Mouse (Mus musculus) myocyte (in vitro differentiated cells): ENCODE data around the gene Tle3. TPM values are rescaled to one million over a fixed set of nuclear protein-coding genes. Genes with fewer than 3 reads are reported as not detected.
A peak's percentile ranks its signal among the peaks of the same experiment; 100 is the strongest.

Experiments used
- H3K27me3 ChIP-seq: one replicate; pipeline ENCODE4 v1.6.1; 2011; ENCODE audit not compliant: control insufficient read depth, insufficient read depth, insufficient read length
- H3K36me3 ChIP-seq: one replicate; pipeline ENCODE4 v1.6.1; 2011; ENCODE audit not compliant: control insufficient read depth, insufficient read depth
- H3K4me2 ChIP-seq: one replicate; pipeline ENCODE4 v1.6.1; 2011; ENCODE audit warnings: low read depth, control low read depth
- H3K4me3 ChIP-seq: one replicate; pipeline ENCODE4 v1.5.1; 2011; ENCODE audit warnings: mild to moderate bottlenecking, control low read depth, moderate library complexity
- H3K79me2 ChIP-seq: one replicate; pipeline ENCODE4 v1.6.1; 2011; ENCODE audit not compliant: control insufficient read depth, insufficient read depth
- H3ac ChIP-seq: one replicate; pipeline ENCODE4 v1.6.1; 2011; ENCODE audit not compliant: control insufficient read depth, insufficient read length
- CEBPB ChIP-seq: IDR thresholded peaks from 2 replicates; pipeline ENCODE4 v1.6.1; 2011; ENCODE audit warnings: mild to moderate bottlenecking, moderate library complexity; ENCODE audit not compliant: poor library complexity, insufficient read depth, severe bottlenecking
- E2F4 ChIP-seq: IDR thresholded peaks from one replicate; pipeline ENCODE4 v1.6.1; 2011; ENCODE audit warnings: mild to moderate bottlenecking, control low read depth, moderate library complexity; ENCODE audit not compliant: insufficient read depth
- MAX ChIP-seq: IDR thresholded peaks from one replicate; pipeline ENCODE4 v1.6.1; 2011; ENCODE audit warnings: low read depth, mild to moderate bottlenecking, control low read depth
- MYOD1 ChIP-seq, 3 experiments: IDR thresholded peaks; one replicate each; pipeline ENCODE4 v1.6.1; 2011; ENCODE audit warnings: control low read depth in 2 of 3, low read depth in 2 of 3, mild to moderate bottlenecking in 2 of 3, moderate library complexity in 1 of 3; ENCODE audit not compliant: insufficient read length in 2 of 3, control insufficient read depth in 1 of 3
- MYOG ChIP-seq, 3 experiments: IDR thresholded peaks; one replicate each; pipeline ENCODE4 v1.6.1; 2011; ENCODE audit warnings: control low read depth in 2 of 3, low read depth in 2 of 3, mild to moderate bottlenecking in 2 of 3; ENCODE audit not compliant: insufficient read length in 2 of 3, control insufficient read depth in 1 of 3, insufficient read depth in 1 of 3
- POLR2A ChIP-seq: IDR thresholded peaks from one replicate; pipeline ENCODE4 v1.6.1; 2011; ENCODE audit warnings: low read depth, mild to moderate bottlenecking, control low read depth, moderate library complexity; ENCODE audit not compliant: insufficient read length
- POLR2AphosphoS2 ChIP-seq: IDR thresholded peaks from one replicate; pipeline ENCODE4 v1.6.1; 2011; ENCODE audit warnings: low read depth, control low read depth; ENCODE audit not compliant: insufficient read length
- REST ChIP-seq: IDR thresholded peaks from one replicate; pipeline ENCODE4 v1.6.1; 2011; ENCODE audit warnings: mild to moderate bottlenecking, control low read depth, moderate library complexity; ENCODE audit not compliant: insufficient read depth, insufficient read length
- SRF ChIP-seq: IDR thresholded peaks from one replicate; pipeline ENCODE4 v1.6.1; 2011; ENCODE audit warnings: low read depth; ENCODE audit not compliant: control insufficient read depth, insufficient read length
- TCF12 ChIP-seq: IDR thresholded peaks from one replicate; pipeline ENCODE4 v1.6.1; 2011; ENCODE audit warnings: mild to moderate bottlenecking, control low read depth; ENCODE audit not compliant: poor library complexity, insufficient read depth, severe bottlenecking
- TCF3 ChIP-seq: IDR thresholded peaks from one replicate; pipeline ENCODE4 v1.6.1; 2011; ENCODE audit warnings: low read depth, control low read depth; ENCODE audit not compliant: insufficient read length
- USF1 ChIP-seq: IDR thresholded peaks from one replicate; pipeline ENCODE4 v1.6.1; 2011; ENCODE audit warnings: low read depth, mild to moderate bottlenecking, control low read depth, moderate library complexity
- polyA plus RNA-seq: library from polyadenylated mRNA; unstranded; fragments of >200 nt; fragmentation: generic; extraction: Trizol; gene quantifications from one replicate; pipeline ENCODE4 v1.2.1, GENCODE M21; 2012; ENCODE audit warnings: missing spikeins

Tle3 gene
- 62.1 TPM for polyA plus RNA-seq

DNA sequence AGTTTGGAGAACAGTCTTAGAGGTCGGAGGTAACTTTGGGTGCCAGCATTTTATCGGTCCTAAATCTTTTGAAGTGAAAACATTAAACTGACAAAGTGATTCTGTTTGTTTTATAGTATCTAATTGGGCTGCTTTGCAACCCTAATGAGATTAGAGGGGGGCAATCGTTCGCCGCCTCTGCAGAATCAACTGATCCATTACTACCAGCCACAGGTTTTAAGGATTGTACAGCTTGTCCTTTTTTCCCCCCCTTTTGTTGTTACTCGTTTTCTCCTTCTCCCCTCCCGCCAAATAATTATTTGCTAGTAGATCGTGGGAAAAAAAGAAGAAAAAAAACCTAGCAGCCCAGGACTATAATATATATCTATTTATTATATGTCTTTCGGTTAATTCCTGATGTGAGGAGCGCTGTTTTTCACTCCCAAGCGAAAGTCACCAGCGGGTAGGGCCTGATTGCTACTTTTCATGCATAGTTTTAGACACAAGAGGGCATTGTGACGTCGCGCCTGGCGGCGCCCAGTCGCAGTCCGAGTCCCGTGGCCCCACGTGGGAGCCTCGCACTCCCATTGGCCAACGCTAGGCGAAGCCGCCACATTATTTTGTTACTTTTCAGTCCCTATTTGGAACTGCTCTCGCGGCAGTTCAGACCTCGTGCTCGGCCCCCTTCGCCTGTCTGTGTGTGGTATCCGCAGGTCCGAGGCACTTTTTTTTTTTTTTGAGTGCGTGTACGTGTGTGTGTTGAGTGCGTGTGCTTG, at the start of gene Tle3:
Gene Tle3, plus strand, starts transcription at position 612 of the 755 bp plus-strand sequence.
- peaks cover 45% of the 10 kb centered on the region for H3K79me2 ChIP-seq
- peaks cover 4% of the 10 kb centered on the region for H3K36me3 ChIP-seq
- peak within 1 kb of the TSS; percentile 99 for H3K4me2 ChIP-seq
- H3K27me3 ChIP-seq = no peaks in the 10 kb centered on the region
- TF ChIP-seq REST = no peak
- TF ChIP-seq MYOG (IDR thresholded peaks at IDR 0.05; ENCODE audit: control insufficient read depth in 1 of 3, insufficient read depth in 1 of 3, insufficient read length in 2 of 3, low read depth in 2 of 3) = no peak
- peak; percentile 73 for TF ChIP-seq TCF3
- no peak for TF ChIP-seq E2F4
- TF ChIP-seq POLR2A = peak; percentile 60
- TF ChIP-seq MYOD1 (IDR thresholded peaks at IDR 0.05; ENCODE audit: control insufficient read depth in 1 of 3, insufficient read length in 2 of 3, low read depth in 2 of 3) = no peak
- TF ChIP-seq USF1 = peak; percentile 43
- no peak for TF ChIP-seq CEBPB
- TF ChIP-seq TCF12 = no peak
- peak; percentile 31 for TF ChIP-seq MAX
- peak; percentile 34 for TF ChIP-seq POLR2AphosphoS2
- peak; percentile 88 for TF ChIP-seq SRF
- peak within 1 kb of the TSS; percentile 86 for H3ac ChIP-seq
- peak within 1 kb of the TSS; percentile 94 for H3K4me3 ChIP-seq

GRCm38 (mm10) chr9:61323221-61323620, 48.9 kb upstream of the Tle3 start:
- H3K27me3 ChIP-seq = no peaks in the 10 kb centered on the region
- no peak overlapping the region for H3K4me3 ChIP-seq
- TF ChIP-seq MYOD1 (IDR thresholded peaks at IDR 0.05; ENCODE audit: control insufficient read depth in 1 of 3, insufficient read length in 2 of 3, low read depth in 2 of 3) (no peak), USF1 (no peak), MAX (no peak), SRF (no peak), E2F4 (no peak)
- H3K79me2 ChIP-seq = no peaks in the 10 kb centered on the region
- H3ac ChIP-seq = no peak overlapping the region
- H3K36me3 ChIP-seq = no peaks in the 10 kb centered on the region
- no peak overlapping the region for H3K4me2 ChIP-seq

GRCm38 (mm10) chr9:61323879-61324278, 48.3 kb upstream of the Tle3 start:
- no peak for TF ChIP-seq TCF3
- peak; percentile 80 for TF ChIP-seq CEBPB
- no peak for TF ChIP-seq POLR2A
- no peaks in the 10 kb centered on the region for H3K27me3 ChIP-seq
- no peak overlapping the region for H3ac ChIP-seq

GRCm38 (mm10) chr9:61324354-61324753, 47.8 kb upstream of the Tle3 start:
- H3K27me3 ChIP-seq = no peaks in the 10 kb centered on the region
- no peak overlapping the region for H3K4me2 ChIP-seq
- TF ChIP-seq CEBPB = no peak
- no peaks in the 10 kb centered on the region for H3K36me3 ChIP-seq
- H3K79me2 ChIP-seq = no peaks in the 10 kb centered on the region
- H3K4me3 ChIP-seq = no peak overlapping the region
- H3ac ChIP-seq = no peak overlapping the region

More at GRCm38 (mm10) chr9:61323879-61324278, 48.3 kb upstream of the Tle3 start:
- no peaks in the 10 kb centered on the region for H3K36me3 ChIP-seq
- no peaks in the 10 kb centered on the region for H3K79me2 ChIP-seq
- no peak overlapping the region for H3K4me2 ChIP-seq
- no peak overlapping the region for H3K4me3 ChIP-seq

GRCm38 (mm10) chr9:61325012-61325411, 47.2 kb upstream of the Tle3 start:
- TF ChIP-seq E2F4 (no peak), TCF3 (no peak), USF1 (no peak), POLR2AphosphoS2 (no peak)
- Histone ChIP-seq H3K79me2 (no peaks in the 10 kb centered on the region), H3K4me3 (no peak overlapping the region), H3K36me3 (no peaks in the 10 kb centered on the region), H3K27me3 (no peaks in the 10 kb centered on the region), H3K4me2 (no peak overlapping the region), H3ac (no peak overlapping the region)

GRCm38 (mm10) chr9:61325931-61326351, 46.2 kb upstream of the Tle3 start:
- Histone ChIP-seq H3K36me3 (no peaks in the 10 kb centered on the region), H3ac (no peak overlapping the region), H3K4me3 (no peak overlapping the region), H3K4me2 (no peak overlapping the region), H3K27me3 (no peaks in the 10 kb centered on the region), H3K79me2 (no peaks in the 10 kb centered on the region)
- TF ChIP-seq E2F4 = no peak
- no peak for TF ChIP-seq MYOG (IDR thresholded peaks at IDR 0.05; ENCODE audit: control insufficient read depth in 1 of 3, insufficient read depth in 1 of 3, insufficient read length in 2 of 3, low read depth in 2 of 3)
- no peak for TF ChIP-seq SRF
- TF ChIP-seq REST = no peak
- TF ChIP-seq TCF3 = no peak
- no peak for TF ChIP-seq POLR2A
- no peak for TF ChIP-seq CEBPB
- no peak for TF ChIP-seq POLR2AphosphoS2
- TF ChIP-seq TCF12 = no peak
- no peak for TF ChIP-seq MAX
- TF ChIP-seq USF1 = no peak
- TF ChIP-seq MYOD1 (IDR thresholded peaks at IDR 0.05; ENCODE audit: control insufficient read depth in 1 of 3, insufficient read length in 2 of 3, low read depth in 2 of 3) = no peak
